In the genomic region with DNA sequence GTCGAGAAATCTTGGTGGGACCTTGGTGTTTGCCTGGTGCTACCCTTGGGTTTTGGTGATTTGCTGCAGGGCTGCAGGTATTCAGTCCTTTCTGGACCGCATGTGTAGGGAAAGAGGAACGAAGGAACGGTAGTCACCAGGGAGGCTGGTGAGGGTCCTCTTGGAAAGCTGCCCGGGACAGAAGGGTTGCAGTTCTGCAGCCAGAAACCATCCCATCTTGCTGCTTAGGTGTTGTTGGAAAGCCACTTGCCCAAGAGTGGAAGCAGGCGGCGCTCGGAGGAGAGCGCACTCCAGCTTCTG, we compare ENCODE assay signal across 8 mouse cellular contexts. TPM values are rescaled to one million over a fixed set of nuclear protein-coding genes. Genes with fewer than 3 reads are reported as not detected.
A peak's percentile ranks its signal among the peaks of the same experiment; 100 is the strongest.
DNase-seq lines count a peak whose midpoint lies in the region; ATAC-seq lines count a peak whose summit lies in the region.

No protein-coding gene starts in this region.

- H3K36me3 ChIP-seq in neural tube, embryonic 11.5 days (ENCODE audit: control insufficient read depth, insufficient read depth, low read length), result no peaks in the 10 kb centered on the region
- 0 out of 2 replicates have a peak, but pooled peaks cover 4% of the 10 kb centered on the region for H3K36me3 ChIP-seq in embryonic facial prominence, embryonic 14.5 days (ENCODE audit: control insufficient read depth, insufficient read depth, low read length)
- no peaks in the 10 kb centered on the region for H3K36me3 ChIP-seq in limb, embryonic 11.5 days (ENCODE audit: control insufficient read depth, insufficient read depth, low read length)
- H3K36me3 ChIP-seq in neural tube, embryonic 15.5 days, result no peaks in the 10 kb centered on the region

- peak overlapping the region; percentile 81 for H3K9ac ChIP-seq in neural tube, embryonic 11.5 days (ENCODE audit: low read length)
- H3K9ac ChIP-seq in embryonic facial prominence, embryonic 14.5 days (ENCODE audit: low read depth, low read length), result peak overlapping the region; percentile 93
- H3K9ac ChIP-seq in limb, embryonic 11.5 days (ENCODE audit: low read length), result peak overlapping the region; percentile 82
- H3K9ac ChIP-seq in neural tube, embryonic 15.5 days (replicated peaks), result peak overlapping the region; percentile 75

- no peaks in the 10 kb centered on the region; the same call in 1 of the 2 replicates for H3K4me1 ChIP-seq in neural tube, embryonic 11.5 days (ENCODE audit: control insufficient read depth, insufficient read depth, low read length)
- H3K4me1 ChIP-seq in embryonic facial prominence, embryonic 14.5 days (ENCODE audit: control insufficient read depth, insufficient read depth, low read length), result peaks cover 11% of the 10 kb centered on the region; the same call in 1 of the 2 replicates
- H3K4me1 ChIP-seq in limb, embryonic 11.5 days (ENCODE audit: control insufficient read depth, insufficient read depth, low read length), result 0 out of 2 replicates have a peak, but pooled peaks cover 7% of the 10 kb centered on the region
- peaks cover 20% of the 10 kb centered on the region for H3K4me1 ChIP-seq in neural tube, embryonic 15.5 days

- H3K9me3 ChIP-seq in neural tube, embryonic 11.5 days (ENCODE audit: control insufficient read depth, low read length), result no peaks in the 10 kb centered on the region
- no peaks in the 10 kb centered on the region for H3K9me3 ChIP-seq in embryonic facial prominence, embryonic 14.5 days (ENCODE audit: control insufficient read depth, low read length)
- H3K9me3 ChIP-seq in limb, embryonic 11.5 days (ENCODE audit: control insufficient read depth, low read length), result 0 out of 2 replicates have a peak, but pooled peaks cover 3% of the 10 kb centered on the region
- no peaks in the 10 kb centered on the region for H3K9me3 ChIP-seq in neural tube, embryonic 15.5 days (replicated peaks)

- peak overlapping the region; percentile 80 for H3K4me2 ChIP-seq in neural tube, embryonic 11.5 days (ENCODE audit: low read depth)
- H3K4me2 ChIP-seq in embryonic facial prominence, embryonic 14.5 days (ENCODE audit: low read depth, low read length), result peak overlapping the region; percentile 78
- H3K4me2 ChIP-seq in limb, embryonic 11.5 days (ENCODE audit: low read depth, severe bottlenecking), result peak overlapping the region; percentile 59
- H3K4me2 ChIP-seq in neural tube, embryonic 15.5 days, result peak overlapping the region; percentile 80

- H3K27ac ChIP-seq in neural tube, embryonic 11.5 days (ENCODE audit: low read depth, low read length), result no peak overlapping the region; the same call in 1 of the 2 replicates
- peak overlapping the region; percentile 89 for H3K27ac ChIP-seq in embryonic facial prominence, embryonic 14.5 days (replicated peaks; ENCODE audit: low read depth, low read length)
- peak overlapping the region; percentile 66 for H3K27ac ChIP-seq in limb, embryonic 11.5 days (replicated peaks; ENCODE audit: low read depth, low read length)
- H3K27ac ChIP-seq in neural tube, embryonic 15.5 days (replicated peaks), result peak overlapping the region; percentile 84

- DNase-seq in neural tube, embryonic 11.5 days (ENCODE audit: low spot score), result no peak
- DNase-seq in neural tube, embryonic 10.5 days (ENCODE audit: extremely low spot score, low spot score), result no peak
- no peak for DNase-seq in embryonic facial prominence, embryonic 14.5 days (ENCODE audit: low spot score)
- DNase-seq in limb, embryonic 11.5 days (ENCODE audit: low spot score), result no peak
- no peak for DNase-seq in right cerebral cortex, adult 2 months (ENCODE audit: low spot score in 2 of 2)
- no peak for DNase-seq in kidney, adult 11 months
- no peak for DNase-seq in embryo, embryonic 10.5 days (ENCODE audit: low spot score)

- WGBS in neural tube, embryonic 11.5 days, result 4% methylated on average over 9 of the region's 9 CpGs
- WGBS in embryonic facial prominence, embryonic 14.5 days, result 2% methylated on average over 9 of the region's 9 CpGs
- 2% methylated on average over 9 of the region's 9 CpGs for WGBS in limb, embryonic 11.5 days
- WGBS in neural tube, embryonic 15.5 days, result under 1% methylated on average over 9 of the region's 9 CpGs

- ATAC-seq in neural tube, embryonic 11.5 days (ENCODE audit: insufficient read depth, low FRiP score, low TSS enrichment), result 0 out of 2 replicates have a peak, but pooled peaks have one; percentile 1
- no peak for ATAC-seq in embryonic facial prominence, embryonic 14.5 days (ENCODE audit: low read depth)
- no peak for ATAC-seq in limb, embryonic 11.5 days (ENCODE audit: insufficient number of reproducible peaks, low FRiP score, low TSS enrichment, low read depth)
- peak; percentile 42; the same call in 1 of the 2 replicates for ATAC-seq in neural tube, embryonic 15.5 days (ENCODE audit: low FRiP score)

- H3K27me3 ChIP-seq in neural tube, embryonic 11.5 days (ENCODE audit: control insufficient read depth, insufficient read depth, low read length), result no peaks in the 10 kb centered on the region
- H3K27me3 ChIP-seq in embryonic facial prominence, embryonic 14.5 days (replicated peaks; ENCODE audit: control insufficient read depth, insufficient read depth, low read length), result no peaks in the 10 kb centered on the region
- no peaks in the 10 kb centered on the region for H3K27me3 ChIP-seq in limb, embryonic 11.5 days (ENCODE audit: control insufficient read depth, insufficient read depth, low read length)
- H3K27me3 ChIP-seq in neural tube, embryonic 15.5 days (replicated peaks), result no peaks in the 10 kb centered on the region

- peak overlapping the region; percentile 79 for H3K4me3 ChIP-seq in neural tube, embryonic 11.5 days (ENCODE audit: low read depth, low read length)
- H3K4me3 ChIP-seq in embryonic facial prominence, embryonic 14.5 days (ENCODE audit: low read depth, low read length), result peak overlapping the region; percentile 90
- H3K4me3 ChIP-seq in limb, embryonic 11.5 days (ENCODE audit: low read depth, low read length), result peak overlapping the region; percentile 88
- H3K4me3 ChIP-seq in neural tube, embryonic 15.5 days (replicated peaks), result peak overlapping the region; percentile 84

RNA-seq across cellular contexts. Expression of a gene that starts 0.7 kb away (rescaled TPM):
- polyA plus RNA-seq in neural tube, embryonic 11.5 days (2014; fragmentation: Nextera tagmentation; extraction: Ambion mirVana), result 37.2 and 39.0 TPM in 2 replicates
- 41.5 and 44.2 TPM in 2 replicates for polyA plus RNA-seq in embryonic facial prominence, embryonic 14.5 days (2014; fragmentation: Nextera tagmentation; extraction: Ambion mirVana)
- 39.4 and 42.2 TPM in 2 replicates for polyA plus RNA-seq in limb, embryonic 11.5 days (2014; fragmentation: Nextera tagmentation; extraction: Ambion mirVana)
- polyA plus RNA-seq in neural tube, embryonic 15.5 days (2015; fragmentation: Nextera tagmentation; extraction: Ambion mirVana), result 27.1 and 30.2 TPM in 2 replicates

Comparison
In these comparisons a context has a peak if more than half of its experiments do, and no peak if none do; other contexts are left out.
1. ATAC-seq: peak in neural tube, embryonic 11.5 days (single experiment) and neural tube, embryonic 15.5 days (single experiment); none in embryonic facial prominence, embryonic 14.5 days (single experiment) and limb, embryonic 11.5 days (single experiment).
2. Peak in every context shown above with its lines, with median percentiles within 50 percentile points of each other: H3K4me2 ChIP-seq, H3K4me3 ChIP-seq and H3K9ac ChIP-seq.